9 mouse cellular contexts compared by ENCODE assay signal in the genomic region with DNA sequence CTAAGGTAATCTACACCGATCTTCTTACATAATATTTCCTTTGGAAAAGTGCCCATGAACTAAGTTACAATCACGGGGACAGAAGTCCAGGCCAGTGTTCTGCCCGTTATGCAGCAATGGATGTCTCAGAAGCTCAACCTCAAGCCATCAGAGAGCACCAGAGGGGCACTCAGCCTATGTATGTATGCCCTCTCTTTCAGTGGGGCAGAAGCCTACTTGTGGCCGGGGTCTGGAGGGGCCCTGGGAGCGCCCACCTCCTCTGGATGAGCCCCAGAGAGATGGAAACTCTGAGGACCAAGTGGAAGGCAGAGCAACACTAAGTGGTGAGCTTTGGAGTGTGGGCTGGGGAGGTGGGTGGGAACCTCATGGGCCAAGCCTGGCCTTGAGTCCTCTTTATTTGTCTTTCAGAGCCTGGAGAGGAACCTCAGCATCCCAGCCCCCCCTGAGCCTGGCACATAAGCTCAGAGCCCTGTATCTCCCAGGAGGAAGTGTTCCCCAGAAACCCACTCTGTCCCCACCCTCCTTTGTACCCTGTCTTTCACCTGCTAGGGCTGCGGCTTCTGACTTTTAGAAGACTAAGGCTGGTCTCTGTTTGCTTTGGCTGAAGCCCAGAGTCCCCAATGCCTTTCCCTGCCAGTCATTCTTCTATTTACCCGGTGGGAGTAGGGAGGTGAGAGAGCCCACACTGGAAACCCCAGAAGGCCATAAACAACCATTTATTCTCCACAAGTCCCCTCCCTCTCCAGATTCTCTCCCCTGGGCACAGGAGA. TPM values are rescaled to one million over a fixed set of nuclear protein-coding genes. Genes with fewer than 3 reads are reported as not detected.
DNase-seq lines count a peak whose midpoint lies in the region; ATAC-seq and TF ChIP-seq lines count a peak whose summit lies in the region.
"Had no signal": no experiment of that assay in that cellular context is flagged by ENCODE, and none has a peak within 500 bp of the region (broad histone marks: within the 10 kb centered on the region; RNA-seq: fewer than 3 reads in every experiment).

No protein-coding gene starts in this region.

- H3K9ac ChIP-seq in hindbrain, postnatal 0 days (replicated peaks; ENCODE audit: low read length), result no peak overlapping the region
- H3K9ac ChIP-seq in neural tube, embryonic 11.5 days (ENCODE audit: low read length), result no peak overlapping the region
- H3K9ac ChIP-seq in liver, embryonic 13.5 days, result no peak overlapping the region

- DNase-seq in hindbrain, embryonic 10.5 days (ENCODE audit: low spot score), result no peak
- DNase-seq in hindbrain, postnatal 0 days (ENCODE audit: low spot score), result no peak
- no peak for DNase-seq in neural tube, embryonic 11.5 days (ENCODE audit: low spot score)
- DNase-seq in neural tube, embryonic 10.5 days (ENCODE audit: extremely low spot score, low spot score), result no peak
- no peak for DNase-seq in liver, embryonic 13.5 days
- no peak for DNase-seq in yolk sac, embryonic 10.5 days (ENCODE audit: low spot score)
- DNase-seq: adrenal gland, postnatal 14 days had no signal

- H3K27me3 ChIP-seq in hindbrain, embryonic 10.5 days (ENCODE audit: insufficient read depth, poor library complexity, severe bottlenecking), result peaks cover 54% of the 10 kb centered on the region
- 0 out of 2 replicates have a peak, but pooled peaks cover 5% of the 10 kb centered on the region for H3K27me3 ChIP-seq in hindbrain, postnatal 0 days (ENCODE audit: insufficient read depth, low read length)
- peaks cover 19% of the 10 kb centered on the region for H3K27me3 ChIP-seq in neural tube, embryonic 11.5 days (ENCODE audit: control insufficient read depth, insufficient read depth, low read length)
- H3K27me3 ChIP-seq in liver, embryonic 13.5 days, result peaks cover 36% of the 10 kb centered on the region

- no peaks in the 10 kb centered on the region for H3K36me3 ChIP-seq in hindbrain, embryonic 10.5 days
- H3K36me3 ChIP-seq in hindbrain, postnatal 0 days (ENCODE audit: insufficient read depth, low read length), result no peaks in the 10 kb centered on the region
- H3K36me3 ChIP-seq in neural tube, embryonic 11.5 days (ENCODE audit: control insufficient read depth, insufficient read depth, low read length), result no peaks in the 10 kb centered on the region
- no peaks in the 10 kb centered on the region for H3K36me3 ChIP-seq in liver, embryonic 13.5 days

- no peak for ATAC-seq in hindbrain, postnatal 0 days
- ATAC-seq in neural tube, embryonic 11.5 days (ENCODE audit: insufficient read depth, low FRiP score, low TSS enrichment), result no peak
- no peak for ATAC-seq in liver, embryonic 13.5 days (ENCODE audit: low read depth)
- no peak for ATAC-seq in megakaryocyte-erythroid progenitor cell, adult 5-6 weeks (replicated peaks; ENCODE audit: low FRiP score, low TSS enrichment, poor library complexity, severe bottlenecking)

- no peaks in the 10 kb centered on the region for H3K9me3 ChIP-seq in hindbrain, embryonic 10.5 days
- H3K9me3 ChIP-seq in hindbrain, postnatal 0 days (ENCODE audit: low read length), result no peaks in the 10 kb centered on the region
- no peaks in the 10 kb centered on the region for H3K9me3 ChIP-seq in neural tube, embryonic 11.5 days (ENCODE audit: control insufficient read depth, low read length)
- no peaks in the 10 kb centered on the region for H3K9me3 ChIP-seq in liver, embryonic 13.5 days (replicated peaks)

- peaks cover 65% of the 10 kb centered on the region for H3K4me1 ChIP-seq in hindbrain, embryonic 10.5 days (replicated peaks)
- H3K4me1 ChIP-seq in hindbrain, postnatal 0 days (ENCODE audit: insufficient read depth, low read length), result peaks cover 7% of the 10 kb centered on the region
- peaks cover 28% of the 10 kb centered on the region for H3K4me1 ChIP-seq in neural tube, embryonic 11.5 days (ENCODE audit: control insufficient read depth, insufficient read depth, low read length)
- H3K4me1 ChIP-seq in liver, embryonic 13.5 days (replicated peaks), result peaks cover 54% of the 10 kb centered on the region

- peak overlapping the region; percentile 86; the same call in 1 of the 2 replicates for H3K4me3 ChIP-seq in hindbrain, embryonic 10.5 days
- H3K4me3 ChIP-seq in hindbrain, postnatal 0 days (ENCODE audit: low read length), result no peak overlapping the region
- no peak overlapping the region for H3K4me3 ChIP-seq in neural tube, embryonic 11.5 days (ENCODE audit: low read depth, low read length)
- peak overlapping the region; percentile 78; the same call in 1 of the 2 replicates for H3K4me3 ChIP-seq in liver, embryonic 13.5 days (replicated peaks)

- H3K27ac ChIP-seq in hindbrain, embryonic 10.5 days, result no peak overlapping the region
- no peak overlapping the region for H3K27ac ChIP-seq in hindbrain, postnatal 0 days
- H3K27ac ChIP-seq in neural tube, embryonic 11.5 days (ENCODE audit: low read depth, low read length), result 0 out of 2 replicates have a peak overlapping the region, but pooled peaks have one; percentile 8
- H3K27ac ChIP-seq in liver, embryonic 13.5 days, result peak overlapping the region; percentile 65

- WGBS in hindbrain, embryonic 10.5 days, result 78% methylated on average over 7 of the region's 7 CpGs
- WGBS in hindbrain, postnatal 0 days, result 77% methylated on average over 7 of the region's 7 CpGs
- 75% methylated on average over 7 of the region's 7 CpGs for WGBS in neural tube, embryonic 11.5 days
- 63% methylated on average over 7 of the region's 7 CpGs for WGBS in liver, embryonic 13.5 days (ENCODE audit: insufficient replicate concordance)

- no peak for TF ChIP-seq CTCF in hindbrain, postnatal 0 days (IDR thresholded peaks at IDR 0.05; ENCODE audit: low read depth)

- no peak overlapping the region for H3K4me2 ChIP-seq in hindbrain, postnatal 0 days (ENCODE audit: low read depth, low read length)
- no peak overlapping the region for H3K4me2 ChIP-seq in neural tube, embryonic 11.5 days (ENCODE audit: low read depth)
- peak overlapping the region; percentile 85 for H3K4me2 ChIP-seq in liver, embryonic 13.5 days

RNA-seq across cellular contexts. Expression of gene Stard3, which starts 1.4 kb away (rescaled TPM):
- polyA plus RNA-seq in hindbrain, embryonic 10.5 days (2016; fragmentation: Nextera tagmentation; extraction: Ambion mirVana), result 55.5 and 57.8 TPM in 2 replicates
- total RNA-seq in hindbrain, postnatal 0 days (2014; rRNA removed), result 44.0 and 52.4 TPM in 2 replicates
- polyA plus RNA-seq in hindbrain, postnatal 0 days (2015; fragmentation: Nextera tagmentation; extraction: Ambion mirVana), result 28.4 and 31.9 TPM in 2 replicates
- polyA plus RNA-seq in neural tube, embryonic 11.5 days (2014; fragmentation: Nextera tagmentation; extraction: Ambion mirVana), result 39.7 and 45.6 TPM in 2 replicates
- polyA plus RNA-seq in liver, embryonic 13.5 days (2015; fragmentation: Nextera tagmentation; extraction: Ambion mirVana), result 14.1 and 15.7 TPM in 2 replicates
- 11.9 and 28.5 TPM in 2 replicates for total RNA-seq in megakaryocyte-erythroid progenitor cell, adult 5-6 weeks (2014; fragmentation: Nextera tagmentation)
- total RNA-seq in megakaryocyte-erythroid progenitor cell, adult 5-6 weeks (2017), result 10.6 and 18.2 TPM in 2 replicates

RNA-seq across cellular contexts. Expression of gene Ppp1r1b, which starts 8.6 kb away (rescaled TPM):
- 1.0 and 1.3 TPM in 2 replicates for polyA plus RNA-seq in hindbrain, embryonic 10.5 days (2016; fragmentation: Nextera tagmentation; extraction: Ambion mirVana)
- 1.3 and 3.5 TPM in 2 replicates for total RNA-seq in hindbrain, postnatal 0 days (2014; rRNA removed)
- polyA plus RNA-seq in hindbrain, postnatal 0 days (2015; fragmentation: Nextera tagmentation; extraction: Ambion mirVana), result 18.0 and 19.1 TPM in 2 replicates
- polyA plus RNA-seq in neural tube, embryonic 11.5 days (2014; fragmentation: Nextera tagmentation; extraction: Ambion mirVana), result 0.15 TPM in 1 of 2 replicates, not detected in the other
- polyA plus RNA-seq in liver, embryonic 13.5 days (2015; fragmentation: Nextera tagmentation; extraction: Ambion mirVana), result 0.13 and 0.19 TPM in 2 replicates
- not detected in 2 replicates for total RNA-seq in megakaryocyte-erythroid progenitor cell, adult 5-6 weeks (2014; fragmentation: Nextera tagmentation)
- total RNA-seq in megakaryocyte-erythroid progenitor cell, adult 5-6 weeks (2017), result not detected in 2 replicates

RNA-seq across cellular contexts. Expression of gene Tcap, which starts 26.8 kb away (rescaled TPM):
- 0.17 and 0.29 TPM in 2 replicates for polyA plus RNA-seq in hindbrain, embryonic 10.5 days (2016; fragmentation: Nextera tagmentation; extraction: Ambion mirVana)
- total RNA-seq in hindbrain, postnatal 0 days (2014; rRNA removed), result 0.26 and 4.4 TPM in 2 replicates
- not detected in 2 replicates for polyA plus RNA-seq in hindbrain, postnatal 0 days (2015; fragmentation: Nextera tagmentation; extraction: Ambion mirVana)
- polyA plus RNA-seq in neural tube, embryonic 11.5 days (2014; fragmentation: Nextera tagmentation; extraction: Ambion mirVana), result 3.1 and 3.9 TPM in 2 replicates
- 0.15 and 0.59 TPM in 2 replicates for polyA plus RNA-seq in liver, embryonic 13.5 days (2015; fragmentation: Nextera tagmentation; extraction: Ambion mirVana)
- not detected in 2 replicates for total RNA-seq in megakaryocyte-erythroid progenitor cell, adult 5-6 weeks (2014; fragmentation: Nextera tagmentation)
- not detected in 2 replicates for total RNA-seq in megakaryocyte-erythroid progenitor cell, adult 5-6 weeks (2017)
- polyA plus RNA-seq: thymus, postnatal 0 days had no signal

RNA-seq across cellular contexts. Expression of gene Neurod2, which starts 27.4 kb away (rescaled TPM):
- polyA plus RNA-seq in hindbrain, embryonic 10.5 days (2016; fragmentation: Nextera tagmentation; extraction: Ambion mirVana), result 0.07 and 0.13 TPM in 2 replicates
- total RNA-seq in hindbrain, postnatal 0 days (2014; rRNA removed), result 87.0 and 93.2 TPM in 2 replicates
- polyA plus RNA-seq in hindbrain, postnatal 0 days (2015; fragmentation: Nextera tagmentation; extraction: Ambion mirVana), result 30.7 and 34.3 TPM in 2 replicates
- polyA plus RNA-seq in neural tube, embryonic 11.5 days (2014; fragmentation: Nextera tagmentation; extraction: Ambion mirVana), result 1.2 TPM in 2 replicates
- polyA plus RNA-seq in liver, embryonic 13.5 days (2015; fragmentation: Nextera tagmentation; extraction: Ambion mirVana), result not detected in 2 replicates
- not detected in 2 replicates for total RNA-seq in megakaryocyte-erythroid progenitor cell, adult 5-6 weeks (2014; fragmentation: Nextera tagmentation)
- not detected in 2 replicates for total RNA-seq in megakaryocyte-erythroid progenitor cell, adult 5-6 weeks (2017)
- total RNA-seq: adrenal gland, postnatal 14 days had no signal
- polyA plus RNA-seq: thymus, postnatal 0 days had no signal

RNA-seq across cellular contexts. Expression of gene Pnmt, which starts 29.4 kb away (rescaled TPM):
- polyA plus RNA-seq in hindbrain, embryonic 10.5 days (2016; fragmentation: Nextera tagmentation; extraction: Ambion mirVana), result 0.65 and 1.2 TPM in 2 replicates
- total RNA-seq in hindbrain, postnatal 0 days (2014; rRNA removed), result 1.2 and 5.4 TPM in 2 replicates
- 5.4 and 5.5 TPM in 2 replicates for polyA plus RNA-seq in hindbrain, postnatal 0 days (2015; fragmentation: Nextera tagmentation; extraction: Ambion mirVana)
- polyA plus RNA-seq in neural tube, embryonic 11.5 days (2014; fragmentation: Nextera tagmentation; extraction: Ambion mirVana), result 0.40 and 0.91 TPM in 2 replicates
- not detected in 2 replicates for polyA plus RNA-seq in liver, embryonic 13.5 days (2015; fragmentation: Nextera tagmentation; extraction: Ambion mirVana)
- total RNA-seq in megakaryocyte-erythroid progenitor cell, adult 5-6 weeks (2014; fragmentation: Nextera tagmentation), result not detected in 2 replicates
- not detected in 2 replicates for total RNA-seq in megakaryocyte-erythroid progenitor cell, adult 5-6 weeks (2017)

Comparison
In these comparisons a context has a peak if more than half of its experiments do, and no peak if none do; other contexts are left out.
1. H3K4me3 ChIP-seq: peak in hindbrain, embryonic 10.5 days (single experiment) and liver, embryonic 13.5 days (single experiment); none in hindbrain, postnatal 0 days (single experiment) and neural tube, embryonic 11.5 days (single experiment).
2. H3K27ac ChIP-seq: peak in neural tube, embryonic 11.5 days (single experiment) and liver, embryonic 13.5 days (single experiment); none in hindbrain, embryonic 10.5 days (single experiment) and hindbrain, postnatal 0 days (single experiment).